Mouse (Mus musculus) ES-Bruce4 (cell line): ENCODE measurements around the gene Spaca4.

Experiments
- CTCF ChIP-seq: IDR thresholded peaks from one replicate; pipeline ENCODE4 v1.8.1; 2011; ENCODE audit warnings: low read depth, low read length
- POLR2A ChIP-seq: IDR thresholded peaks from one replicate; pipeline ENCODE4 v1.8.1; 2011; ENCODE audit warnings: low read length; ENCODE audit not compliant: insufficient read depth

DNA sequence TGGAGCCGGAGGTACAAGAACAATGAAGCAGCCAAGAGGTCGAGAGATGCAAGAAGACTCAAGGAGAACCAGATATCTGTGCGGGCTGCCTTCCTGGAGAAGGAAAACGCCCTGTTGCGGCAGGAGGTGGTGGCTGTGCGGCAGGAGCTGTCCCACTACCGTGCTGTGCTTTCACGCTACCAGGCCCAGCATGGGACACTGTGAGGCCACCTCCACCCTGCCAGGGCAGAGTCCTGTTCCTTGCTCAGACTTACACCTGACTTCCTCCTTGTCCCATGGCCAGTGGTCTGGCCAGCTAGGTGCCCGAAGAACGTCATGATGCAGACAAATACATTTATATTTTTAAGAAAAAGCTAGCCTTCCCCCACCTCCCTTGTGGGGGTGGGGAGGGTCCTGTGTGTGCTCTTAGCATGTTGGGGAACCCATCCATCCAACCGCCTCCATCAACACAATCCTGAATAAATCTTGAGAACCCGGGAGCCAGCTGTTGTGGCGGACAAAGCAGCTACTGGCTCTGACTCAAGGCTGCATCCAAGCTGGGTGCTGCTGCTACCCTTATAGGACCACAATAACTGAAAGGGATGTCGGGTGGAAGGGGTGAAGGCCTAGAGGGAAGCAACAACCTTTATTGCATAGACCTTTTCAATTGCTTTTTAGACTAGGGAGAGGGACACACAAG, 15.8 kb downstream of the Spaca4 start:
- TF ChIP-seq CTCF: no peak
- no peak for TF ChIP-seq POLR2A
